ENCODE assay signal across 27 mouse cellular contexts in the genomic region with DNA sequence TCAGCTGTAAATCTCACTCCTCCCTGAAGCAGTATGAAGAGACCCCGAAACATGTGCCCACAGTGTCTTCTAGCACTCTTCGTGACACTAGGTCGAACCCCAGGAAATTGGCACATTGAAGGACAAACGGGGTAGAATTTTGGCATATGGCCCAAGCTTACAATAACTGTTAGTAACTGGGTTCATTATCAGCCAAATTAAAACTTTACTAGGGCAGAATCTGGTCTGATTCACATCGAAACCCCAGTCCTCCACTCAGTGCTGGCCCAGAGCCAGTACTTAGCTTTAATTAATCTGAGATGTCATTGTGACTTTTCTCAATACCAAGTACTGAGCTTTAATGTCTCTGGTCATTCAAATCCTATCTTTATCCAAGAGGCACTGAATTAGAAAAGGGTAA. TPM values are rescaled to one million over a fixed set of nuclear protein-coding genes. Genes with fewer than 3 reads are reported as not detected.
A peak's percentile ranks its signal among the peaks of the same experiment; 100 is the strongest.
DNase-seq lines count a peak whose midpoint lies in the region; ATAC-seq and TF ChIP-seq lines count a peak whose summit lies in the region.
"Had no signal": no experiment of that assay in that cellular context is flagged by ENCODE, and none has a peak within 500 bp of the region (broad histone marks: within the 10 kb centered on the region; RNA-seq: fewer than 3 reads in every experiment).

No protein-coding gene starts in this region.

- 72% methylated on average over 5 of the region's 5 CpGs for WGBS in kidney, embryonic 16.5 days
- WGBS in thymus, adult 2 months: 92% methylated on average over 5 of the region's 5 CpGs

- H3K27me3 ChIP-seq in kidney, embryonic 16.5 days (ENCODE audit: insufficient read depth, low read length): no peaks in the 10 kb centered on the region
- H3K27me3 ChIP-seq in thymus, adult 2 months (ENCODE audit: control insufficient read depth, insufficient read depth, low read length): no peaks in the 10 kb centered on the region
- H3K27me3 ChIP-seq: forebrain, embryonic 13.5 days; limb, embryonic 12.5 days; liver, embryonic 13.5 days; neural tube, embryonic 12.5 days; Patski had no signal

- H3K4me2 ChIP-seq in kidney, embryonic 16.5 days (replicated peaks; ENCODE audit: low read depth, low read length): 0 out of 2 replicates have a peak overlapping the region, but pooled peaks have one; percentile 10
- H3K4me2 ChIP-seq: forebrain, embryonic 13.5 days; heart, embryonic 11.5 days; limb, embryonic 12.5 days; liver, embryonic 13.5 days; neural tube, embryonic 12.5 days had no signal

- peaks cover 33% of the 10 kb centered on the region for H3K4me1 ChIP-seq in kidney, embryonic 16.5 days (ENCODE audit: insufficient read depth, low read length)
- 0 out of 2 replicates have a peak, but pooled peaks cover 2% of the 10 kb centered on the region for H3K4me1 ChIP-seq in thymus, adult 2 months (replicated peaks; ENCODE audit: control insufficient read depth, insufficient read depth, low read length)
- H3K4me1 ChIP-seq: hindbrain, embryonic 10.5 days; megakaryocyte, embryonic 14.5 days; neural tube, embryonic 12.5 days had no signal

- no peak overlapping the region for H3K9ac ChIP-seq in kidney, embryonic 16.5 days (replicated peaks; ENCODE audit: low read length)
- H3K9ac ChIP-seq: forebrain, embryonic 13.5 days; limb, embryonic 12.5 days; liver, embryonic 13.5 days; neural tube, embryonic 12.5 days had no signal

- TF ChIP-seq CTCF in thymus, adult 2 months (IDR thresholded peaks at IDR 0.05; ENCODE audit: borderline replicate concordance, control insufficient read depth, extremely low read depth, insufficient read depth, low read length, poor library complexity): no peak

- peak; percentile 32 for DNase-seq in cerebellum, postnatal 10 days
- no peak for DNase-seq in cerebellum, adult 9-10 months
- DNase-seq in kidney, adult 18-20 months: no peak
- DNase-seq in adrenal gland, postnatal 25 days: peak; percentile 35
- peak; percentile 30 for DNase-seq in kidney, postnatal 10 days
- DNase-seq in thymus, adult 2 months: no peak
- DNase-seq in yolk sac, embryonic 10.5 days (ENCODE audit: low spot score): no peak
- DNase-seq: cerebellum, adult 2 months; gastrocnemius, postnatal 10 days; liver, embryonic 13.5 days; lung, adult 2 months; lung, postnatal 36 days; midbrain, embryonic 14.5 days; right cerebral cortex, postnatal 14 days; thymus, postnatal 36 days had no signal

- no peaks in the 10 kb centered on the region for H3K9me3 ChIP-seq in kidney, embryonic 16.5 days (ENCODE audit: low read length)
- H3K9me3 ChIP-seq: forebrain, embryonic 13.5 days; hindbrain, embryonic 10.5 days; limb, embryonic 12.5 days; liver, embryonic 13.5 days; megakaryocyte, embryonic 14.5 days; neural tube, embryonic 12.5 days had no signal

- no peak overlapping the region for H3K4me3 ChIP-seq in kidney, embryonic 16.5 days (ENCODE audit: low read length)
- H3K4me3 ChIP-seq in thymus, adult 2 months (ENCODE audit: control insufficient read depth, insufficient read depth, low read length): no peak overlapping the region
- H3K4me3 ChIP-seq: forebrain, embryonic 13.5 days; hindbrain, embryonic 10.5 days; layer of hippocampus, adult 2 months; limb, embryonic 12.5 days; liver, embryonic 13.5 days; megakaryocyte, embryonic 14.5 days; neural tube, embryonic 12.5 days had no signal

- peak overlapping the region; percentile 86 for H3K27ac ChIP-seq in kidney, embryonic 16.5 days (ENCODE audit: low read length)
- H3K27ac ChIP-seq in thymus, adult 2 months (ENCODE audit: control insufficient read depth, insufficient read depth, low read length): no peak overlapping the region
- H3K27ac ChIP-seq: forebrain, embryonic 13.5 days; hindbrain, embryonic 10.5 days; layer of hippocampus, adult 2 months; limb, embryonic 12.5 days; liver, embryonic 13.5 days; neural tube, embryonic 12.5 days had no signal

- no peak for TF ChIP-seq POLR2A in thymus, adult 2 months (IDR thresholded peaks at IDR 0.05; ENCODE audit: control insufficient read depth, extremely low read depth, insufficient read depth, low read length, poor library complexity)

- no peak for ATAC-seq in kidney, embryonic 16.5 days (ENCODE audit: low FRiP score, low TSS enrichment)
- ATAC-seq: forebrain, embryonic 13.5 days; hindbrain, embryonic 16.5 days; Patski had no signal

- H3K36me3 ChIP-seq in kidney, embryonic 16.5 days (ENCODE audit: insufficient read depth, low read length): no peaks in the 10 kb centered on the region
- no peaks in the 10 kb centered on the region for H3K36me3 ChIP-seq in thymus, adult 2 months (ENCODE audit: control insufficient read depth, insufficient read depth, low read length)
- H3K36me3 ChIP-seq: hindbrain, embryonic 10.5 days; limb, embryonic 12.5 days; neural tube, embryonic 12.5 days had no signal

RNA-seq across cellular contexts. Expression of gene 9130230L23Rik, which starts 46.8 kb away (rescaled TPM):
- 0.56 and 1.2 TPM in 2 replicates for polyA plus RNA-seq in kidney, embryonic 16.5 days (2015; fragmentation: Nextera tagmentation; extraction: Ambion mirVana)
- 0.79 and 1.00 TPM in 2 replicates for total RNA-seq in adrenal gland, postnatal 25 days (2021)
- polyA plus RNA-seq in thymus, adult 2 months (2012; rRNA removed): 0.08 and 0.35 TPM in 2 replicates
- total RNA-seq: granulocyte monocyte progenitor cell, adult 5-6 weeks; layer of hippocampus, adult 2 months; left cerebral cortex, postnatal 14 days had no signal
- polyA plus RNA-seq: cerebellum, adult 2 months; forebrain, embryonic 13.5 days; limb, embryonic 12.5 days; liver, embryonic 13.5 days; midbrain, embryonic 14.5 days; Patski had no signal

Comparison
In these comparisons a context has a peak if more than half of its experiments do, and no peak if none do; other contexts are left out.
1. DNase-seq: peak in cerebellum, postnatal 10 days (2 of 2), adrenal gland, postnatal 25 days (single experiment) and kidney, postnatal 10 days (single experiment); none in cerebellum, adult 9-10 months (single experiment), kidney, adult 18-20 months (single experiment), thymus, adult 2 months (single experiment) and yolk sac, embryonic 10.5 days (single experiment).